Mouse (Mus musculus): ENCODE results near the gene Siah1a. TPM values are rescaled to one million over a fixed set of nuclear protein-coding genes. Genes with fewer than 3 reads are reported as not detected.

The Siah1a gene
- polyA plus RNA-seq, 1 experiment from 2014 or later = 28.8 TPM

DNA sequence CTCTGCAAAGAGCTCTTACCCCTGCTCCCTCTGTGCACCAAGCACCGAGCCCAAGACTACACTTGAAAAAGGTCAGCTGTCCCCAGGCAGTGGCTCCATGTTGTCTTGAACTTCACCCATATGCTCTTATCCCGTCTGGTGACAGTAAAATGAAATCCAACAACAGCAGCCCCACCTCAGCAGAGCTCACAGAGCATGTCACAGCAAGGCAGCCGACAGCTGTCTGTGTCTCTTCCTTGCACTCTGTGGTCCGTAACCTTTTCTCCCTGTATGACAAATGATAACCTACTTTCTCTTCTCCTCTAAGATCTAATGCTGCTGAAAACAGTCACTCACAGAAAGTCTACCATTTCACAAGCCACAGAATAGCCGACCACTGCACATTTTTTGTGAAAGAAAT lies 39.0 kb downstream of the Siah1a start:
- no peak for ATAC-seq
- ChIA-PET CTCF (interaction anchor here (0.8 to 1.3 kb wide), 3 partner anchors 9 to 30 kb away, joined by 3 to 4 read pairs (median 3); no protein-coding TSS in a partner anchor), POLR2A (no interaction called here)
- in situ Hi-C loops (cut with MboI; ENCODE audit: low pct_unique_long_range_greater_than_20kb) = no loop called here
- H3K27me3 ChIP-seq = no peaks in the 10 kb centered on the region
- DNase-seq (ENCODE audit: low read depth, low spot score) = no peak
- no peak for TF ChIP-seq CTCF (IDR thresholded peaks at IDR 0.05)

GRCm38 (mm10) chr8:86705317-86705716 lies 40.4 kb downstream of the Siah1a start:
- DNase-seq (ENCODE audit: low read depth, low spot score) (no peak), ATAC-seq (no peak)
- ChIA-PET CTCF (interaction anchor here (0.8 kb wide), 1 partner anchor 14 kb away, joined by 3 read pairs; no protein-coding TSS in a partner anchor), POLR2A (interaction anchor here (0.9 kb wide), 1 partner anchor 11 kb away, joined by 3 read pairs; no protein-coding TSS in a partner anchor)
- in situ Hi-C loops (cut with MboI; ENCODE audit: low pct_unique_long_range_greater_than_20kb) = no loop called here
- no peaks in the 10 kb centered on the region for H3K27me3 ChIP-seq
- TF ChIP-seq CTCF (IDR thresholded peaks at IDR 0.05) = no peak

GRCm38 (mm10) chr8:86702453-86702852 lies 43.3 kb downstream of the Siah1a start:
- no peaks in the 10 kb centered on the region for H3K27me3 ChIP-seq
- ATAC-seq (no peak), DNase-seq (ENCODE audit: low read depth, low spot score) (no peak)
- in situ Hi-C loops (cut with MboI; ENCODE audit: low pct_unique_long_range_greater_than_20kb) = no loop called here
- POLR2A ChIA-PET = no interaction called here
- CTCF ChIA-PET = no interaction called here
- no peak for TF ChIP-seq CTCF (IDR thresholded peaks at IDR 0.05)

GRCm38 (mm10) chr8:86699471-86699870 lies 46.3 kb downstream of the Siah1a start:
- H3K27me3 ChIP-seq = no peaks in the 10 kb centered on the region
- ChIA-PET POLR2A (no interaction called here), CTCF (interaction anchor here (0.9 to 1.7 kb wide), 3 partner anchors 14 to 23 kb away, joined by 3 to 7 read pairs (median 3); no protein-coding TSS in a partner anchor)
- TF ChIP-seq CTCF (IDR thresholded peaks at IDR 0.05) = no peak
- in situ Hi-C loops (cut with MboI; ENCODE audit: low pct_unique_long_range_greater_than_20kb) = no loop called here
- no peak for DNase-seq (ENCODE audit: low read depth, low spot score)
- ATAC-seq = no peak

- no peak for TF ChIP-seq CTCF (IDR thresholded peaks at IDR 0.05)
- H3K27me3 ChIP-seq = no peaks in the 10 kb centered on the region
- in situ Hi-C loops (cut with MboI; ENCODE audit: low pct_unique_long_range_greater_than_20kb) = no loop called here
- CTCF ChIA-PET = interaction anchor here (0.9 to 1.7 kb wide), 4 partner anchors 14 to 203 kb away, joined by 3 to 7 read pairs (median 4); no protein-coding TSS in a partner anchor
- ATAC-seq = no peak
- DNase-seq (ENCODE audit: low read depth, low spot score) = no peak
- POLR2A ChIA-PET = no interaction called here
Observed at GRCm38 (mm10) chr8:86698811-86699421, 46.8 kb downstream of the Siah1a start.

- DNase-seq (ENCODE audit: low read depth, low spot score) (no peak), ATAC-seq (no peak)
- TF ChIP-seq CTCF (IDR thresholded peaks at IDR 0.05) = no peak
- ChIA-PET POLR2A (no interaction called here), CTCF (no interaction called here)
- in situ Hi-C loops (cut with MboI; ENCODE audit: low pct_unique_long_range_greater_than_20kb) = no loop called here
- no peaks in the 10 kb centered on the region for H3K27me3 ChIP-seq
Observed at GRCm38 (mm10) chr8:86695703-86696102, 50.0 kb downstream of the Siah1a start.

DNA sequence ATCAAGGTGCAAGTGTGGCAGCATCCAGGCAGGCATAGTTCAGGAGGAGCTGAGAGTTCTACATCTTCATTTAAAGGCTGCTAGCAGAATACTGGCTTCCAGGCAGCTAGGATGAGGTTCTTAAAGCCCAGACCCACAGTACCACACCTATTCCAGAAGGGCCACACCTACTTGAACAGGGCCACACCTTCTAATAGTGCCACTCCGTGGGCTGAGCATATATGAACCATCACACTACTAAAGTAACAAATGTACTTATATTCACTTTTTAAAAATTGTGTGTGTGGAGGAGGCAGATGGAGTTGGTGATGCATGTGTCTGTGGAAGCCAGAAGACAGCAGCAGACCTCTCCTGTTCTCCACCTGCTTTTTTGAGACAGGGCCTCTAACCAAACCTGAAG lies 51.7 kb downstream of the Siah1a start:
- in situ Hi-C loops (cut with MboI; ENCODE audit: low pct_unique_long_range_greater_than_20kb) = no loop called here
- DNase-seq (ENCODE audit: low read depth, low spot score) = no peak
- no peaks in the 10 kb centered on the region for H3K27me3 ChIP-seq
- ChIA-PET CTCF (no interaction called here), POLR2A (no interaction called here)
- ATAC-seq = no peak
- TF ChIP-seq CTCF (IDR thresholded peaks at IDR 0.05) = no peak

DNA sequence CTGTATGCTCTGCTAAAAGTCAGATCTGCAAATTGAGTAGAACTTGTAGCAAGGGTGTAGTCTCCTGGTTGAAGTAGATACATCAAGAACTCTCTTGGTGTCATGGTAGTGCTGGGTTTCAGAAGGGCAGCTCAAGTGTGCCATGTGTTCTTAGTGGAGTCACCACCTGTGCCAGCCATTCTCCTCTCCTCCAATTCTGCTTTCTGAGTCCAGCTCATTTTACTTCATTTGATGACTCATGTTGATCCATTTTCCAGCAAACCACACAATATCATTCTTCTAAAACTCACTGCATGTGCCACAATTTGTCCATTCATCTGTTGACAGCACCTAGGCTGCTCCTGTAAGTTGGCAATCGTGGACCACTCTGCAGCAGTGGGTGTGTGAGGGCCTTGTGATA lies 53.6 kb downstream of the Siah1a start:
- in situ Hi-C loops (cut with MboI; ENCODE audit: low pct_unique_long_range_greater_than_20kb) = no loop called here
- CTCF ChIA-PET = no interaction called here

DNA sequence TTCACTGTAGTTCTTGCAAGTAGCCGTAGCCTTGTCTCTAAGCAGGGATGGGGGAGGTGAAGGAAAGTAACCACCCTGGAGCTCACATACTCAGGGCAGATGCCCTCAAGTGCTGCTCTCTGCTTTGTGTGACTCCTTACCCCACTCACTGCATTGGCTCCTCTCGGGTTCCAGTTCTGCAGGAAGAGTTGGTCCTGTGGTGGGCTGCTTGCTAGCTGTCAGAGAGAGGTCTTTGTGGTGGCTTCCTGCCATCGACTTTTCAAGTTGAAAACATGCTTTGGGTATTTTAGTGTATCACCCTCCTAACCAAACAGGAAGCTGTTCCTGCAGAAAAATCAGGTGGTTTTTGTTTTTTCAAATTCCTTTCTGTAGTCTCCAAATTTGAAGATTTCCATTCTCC lies 59.1 kb downstream of the Siah1a start:
- in situ Hi-C loops (cut with MboI; ENCODE audit: low pct_unique_long_range_greater_than_20kb) = no loop called here
- ChIA-PET CTCF (interaction anchor here (0.9 to 1.1 kb wide), 2 partner anchors 10 to 21 kb away, joined by 3 to 4 read pairs; no protein-coding TSS in a partner anchor), POLR2A (no interaction called here)
- no peak for TF ChIP-seq CTCF (IDR thresholded peaks at IDR 0.05)
- no peaks in the 10 kb centered on the region for H3K27me3 ChIP-seq
- DNase-seq (ENCODE audit: low read depth, low spot score) (no peak), ATAC-seq (no peak)

More for the DNA sequence above, 53.6 kb downstream of the Siah1a start:
- no peak for DNase-seq (ENCODE audit: low read depth, low spot score)
- H3K27me3 ChIP-seq = no peaks in the 10 kb centered on the region
- POLR2A ChIA-PET = no interaction called here
- ATAC-seq = no peak
- no peak for TF ChIP-seq CTCF (IDR thresholded peaks at IDR 0.05)

Other genes starting within 250 kb of the Siah1a start
- 0.03 TPM for gene Abcc12, start 165.2 kb downstream of the Siah1a start, polyA plus RNA-seq (2021)
- gene Lonp2, start 121.9 kb downstream of the Siah1a start, polyA plus RNA-seq (2021) = 106 TPM
- 2.4 TPM for gene Gm10638, start 235 bp downstream of the Siah1a start, polyA plus RNA-seq (2021)
- 35.2 TPM for gene N4bp1, start 139.3 kb upstream of the Siah1a start, polyA plus RNA-seq (2021)